Mouse (Mus musculus) 3T3-L1 (cell line): ENCODE data around the gene Tmem210.
"Not testable (repeated sequence)": the region's sequence is repeated elsewhere in the genome, so short reads cannot be mapped to it uniquely, and the experiment has no call there.

Source experiments
- DNase-seq: peaks from one replicate; pipeline ENCODE4 v3.0.0-alpha.2; 2015; ENCODE audit warnings: low read depth, low spot score

The Tmem210 gene

GRCm38 (mm10) chr2:25287927-25288649, at the start of gene Tmem210:
Gene Tmem210 (plus strand): TSS chr2:25288145.
- no peak for DNase-seq

- no peak for DNase-seq
These were observed 48.2 kb upstream of the Tmem210 start for GRCm38 (mm10) chr2:25239766-25240165.

- DNase-seq = no peak
These were observed 47.6 kb upstream of the Tmem210 start for GRCm38 (mm10) chr2:25240310-25240709.

GRCm38 (mm10) chr2:25240723-25241437, 47.1 kb upstream of the Tmem210 start:
- no peak for DNase-seq

GRCm38 (mm10) chr2:25241438-25241775, 46.5 kb upstream of the Tmem210 start:
- DNase-seq = no peak

- no peak for DNase-seq
These were observed 45.8 kb upstream of the Tmem210 start, which contains the start of the genes Rnf208 and Cysrt1 for GRCm38 (mm10) chr2:25242101-25242506. Gene Rnf208 (plus strand): TSS chr2:25242255. Gene Cysrt1 (minus strand): TSS chr2:25242452.

GRCm38 (mm10) chr2:25243342-25243741, 44.6 kb upstream of the Tmem210 start:
- DNase-seq = no peak

- DNase-seq = no peak
These were observed 43.8 kb upstream of the Tmem210 start for GRCm38 (mm10) chr2:25244144-25244543.

GRCm38 (mm10) chr2:25246183-25247072, 41.5 kb upstream of the Tmem210 start, which contains the start of gene AL732309.1:
Gene AL732309.1 (minus strand): TSS chr2:25246863.
- no peak for DNase-seq

GRCm38 (mm10) chr2:25252331-25252730, 35.6 kb upstream of the Tmem210 start:
- peak; percentile 40 for DNase-seq

GRCm38 (mm10) chr2:25255284-25255779, 32.6 kb upstream of the Tmem210 start, which contains the start of gene Tmem203:
Gene Tmem203 (plus strand): TSS chr2:25255439.
- DNase-seq = peak; percentile 90

- DNase-seq = peak; percentile 75
These were observed 31.4 kb upstream of the Tmem210 start for GRCm38 (mm10) chr2:25256443-25257109.

GRCm38 (mm10) chr2:25257250-25257649, 30.7 kb upstream of the Tmem210 start:
- DNase-seq = not testable (repeated sequence)

GRCm38 (mm10) chr2:25258887-25259286, 29.1 kb upstream of the Tmem210 start:
- no peak for DNase-seq

- no peak for DNase-seq
These were observed 26.1 kb upstream of the Tmem210 start for GRCm38 (mm10) chr2:25261870-25262269.

- peak; percentile 98 for DNase-seq
These were observed 25.6 kb upstream of the Tmem210 start, which contains the start of gene Tprn for GRCm38 (mm10) chr2:25262291-25262767. Gene Tprn (plus strand): TSS chr2:25262618.

GRCm38 (mm10) chr2:25262795-25263622, 24.9 kb upstream of the Tmem210 start:
- peak; percentile 53 for DNase-seq

- DNase-seq = no peak
These were observed 24.2 kb upstream of the Tmem210 start for GRCm38 (mm10) chr2:25263623-25264285.

GRCm38 (mm10) chr2:25264286-25264660, 23.7 kb upstream of the Tmem210 start:
- DNase-seq = no peak
